Mouse (Mus musculus) skeletal muscle tissue, adult 2 months (tissue): ENCODE results near the gene Tpm3-rs7.
"Not testable (repeated sequence)": the region's sequence is repeated elsewhere in the genome, so short reads cannot be mapped to it uniquely, and the experiment has no call there.

Source experiments
- DNase-seq: peaks from one replicate; pipeline ENCODE4 v3.0.0-alpha.2; 2012; ENCODE audit warnings: low read depth, low spot score

The Tpm3-rs7 gene

GRCm38 (mm10) chr14:113314499-113314898 is at the start of gene Tpm3-rs7:
Gene Tpm3-rs7, plus strand, starts transcription at chr14:113314608.
- not testable (repeated sequence) for DNase-seq

GRCm38 (mm10) chr14:113317023-113317422 is 2.6 kb downstream of the Tpm3-rs7 start:
- no peak for DNase-seq

- no peak for DNase-seq
Measured at GRCm38 (mm10) chr14:113363361-113363760, 49.0 kb downstream of the Tpm3-rs7 start.
